Mouse (Mus musculus) hindbrain, embryonic 13.5 days (tissue): ENCODE data around the gene Snapc3. TPM values are rescaled to one million over a fixed set of nuclear protein-coding genes. Genes with fewer than 3 reads are reported as not detected.

Experiments used
- ATAC-seq: fragments of 200-750 bp; cut with Nextera tagmentation; 2 replicates; pipeline ENCODE4 v1.8.0; 2017; ENCODE audit warnings: moderate TSS enrichment; ENCODE audit not compliant: low FRiP score
- H3K27ac ChIP-seq: fragments of 300-500 bp; sonication (generic); 2 replicates; pipeline ENCODE4 v1.5.1; 2015; ENCODE audit warnings: inconsistent platforms, mild to moderate bottlenecking, moderate library complexity
- H3K27me3 ChIP-seq: fragments of 300-500 bp; sonication (generic); 2 replicates; pipeline ENCODE4 v1.6.1; 2015; ENCODE audit warnings: mild to moderate bottlenecking, inconsistent platforms
- H3K36me3 ChIP-seq: fragments of 300-500 bp; sonication (generic); 2 replicates; pipeline ENCODE4 v1.6.1; 2015; ENCODE audit warnings: mild to moderate bottlenecking, inconsistent platforms
- H3K4me1 ChIP-seq: fragments of 300-500 bp; sonication (generic); replicated peaks from 2 replicates; pipeline ENCODE4 v1.6.1; 2015; ENCODE audit warnings: inconsistent platforms
- H3K4me2 ChIP-seq: fragments of 300-500 bp; sonication (generic); 2 replicates; pipeline ENCODE4 v1.6.1; 2015; ENCODE audit warnings: inconsistent platforms, mild to moderate bottlenecking, moderate library complexity
- H3K4me3 ChIP-seq: fragments of 300-500 bp; sonication (generic); 2 replicates; pipeline ENCODE4 v1.5.1; 2015; ENCODE audit warnings: mild to moderate bottlenecking, inconsistent platforms
- H3K9ac ChIP-seq: fragments of 300-500 bp; sonication (generic); 2 replicates; pipeline ENCODE4 v1.6.1; 2015; ENCODE audit warnings: mild to moderate bottlenecking, inconsistent platforms
- H3K9me3 ChIP-seq: fragments of 300-500 bp; sonication (generic); 2 replicates; pipeline ENCODE4 v1.6.1; 2016; ENCODE audit warnings: inconsistent platforms
- WGBS: fragments of 180-500 bp; shearing (Covaris S2); methylation state at CpG from one replicate; pipeline ENCODE4 v1.1.7; 2015; 5-methylcytosine and 5-hydroxymethylcytosine counted together
- polyA plus RNA-seq: library from polyadenylated mRNA; unstranded; fragments of >200 nt; fragmentation: Nextera tagmentation; extraction: Ambion mirVana; gene quantifications from 2 replicates; pipeline ENCODE4 v1.2.1, GENCODE M21; 2015

Gene Snapc3
- polyA plus RNA-seq, 1 experiment from 2014 or later, result 82.8 TPM

DNA sequence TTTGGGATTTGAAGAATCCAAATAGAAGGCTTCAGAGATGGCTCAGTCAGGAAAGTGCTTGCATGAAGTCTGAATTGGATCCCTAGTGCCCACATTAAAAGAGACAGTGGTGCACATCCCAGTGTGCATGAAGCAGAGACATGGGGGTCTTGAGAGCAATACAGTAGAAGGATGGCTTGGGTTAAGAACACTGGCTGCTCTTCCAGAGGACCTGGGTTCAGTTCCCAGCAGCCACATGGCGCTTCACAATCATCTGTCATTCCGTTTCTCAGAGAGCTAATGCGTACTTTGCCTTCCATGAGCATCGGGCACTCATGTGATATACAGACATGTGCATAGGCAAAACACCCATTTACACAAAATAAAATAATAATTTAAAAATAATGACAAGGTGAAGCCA, 7.6 kb downstream of the Snapc3 start:
- Histone ChIP-seq H3K4me3 (no peak overlapping the region), H3K36me3 (peaks cover 76% of the 10 kb centered on the region), H3K27me3 (no peaks in the 10 kb centered on the region), H3K27ac (no peak overlapping the region), H3K4me2 (no peak overlapping the region), H3K9ac (no peak overlapping the region), H3K4me1 (0 out of 2 replicates have a peak, but pooled peaks cover 4% of the 10 kb centered on the region), H3K9me3 (no peaks in the 10 kb centered on the region)
- ATAC-seq, result no peak
- WGBS, result 94% methylated on average over 4 of the region's 4 CpGs

GRCm38 (mm10) chr4:83427141-83427540, 9.6 kb downstream of the Snapc3 start:
- no peaks in the 10 kb centered on the region for H3K27me3 ChIP-seq
- peaks cover 80% of the 10 kb centered on the region for H3K36me3 ChIP-seq
- no peaks in the 10 kb centered on the region for H3K9me3 ChIP-seq
- no peak overlapping the region for H3K9ac ChIP-seq
- no peak for ATAC-seq
- no peak overlapping the region for H3K4me2 ChIP-seq
- no peaks in the 10 kb centered on the region for H3K4me1 ChIP-seq
- WGBS, result 97% methylated on average over 7 of the region's 7 CpGs
- no peak overlapping the region for H3K4me3 ChIP-seq
- no peak overlapping the region for H3K27ac ChIP-seq

DNA sequence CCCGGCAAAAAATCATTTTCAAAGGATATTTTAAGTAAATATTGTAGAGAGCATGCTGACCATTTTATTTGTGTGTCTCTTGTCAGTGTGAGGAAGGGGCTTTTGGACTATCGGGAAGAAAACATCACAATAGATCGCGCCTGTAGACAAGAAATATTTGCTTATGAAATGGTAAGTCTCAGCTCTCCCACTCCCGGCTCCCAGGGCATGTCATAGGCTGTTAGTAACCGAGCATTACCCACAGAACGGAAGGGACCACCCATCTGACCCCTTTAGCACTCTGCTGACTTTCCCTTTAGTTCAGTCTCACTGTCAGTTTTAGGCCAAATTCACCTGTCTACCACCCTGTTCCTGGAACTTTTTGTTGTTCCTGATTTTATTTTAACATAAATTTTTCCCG, 10.2 kb downstream of the Snapc3 start:
- Histone ChIP-seq H3K4me1 (no peaks in the 10 kb centered on the region), H3K4me3 (no peak overlapping the region), H3K4me2 (no peak overlapping the region), H3K27me3 (no peaks in the 10 kb centered on the region), H3K27ac (no peak overlapping the region), H3K9me3 (no peaks in the 10 kb centered on the region), H3K36me3 (peaks cover 80% of the 10 kb centered on the region), H3K9ac (no peak overlapping the region)
- ATAC-seq, result no peak
- WGBS, result 96% methylated on average over 8 of the region's 8 CpGs

- no peak for ATAC-seq
- Histone ChIP-seq H3K27me3 (no peaks in the 10 kb centered on the region), H3K4me2 (no peak overlapping the region), H3K36me3 (peaks cover 79% of the 10 kb centered on the region), H3K27ac (no peak overlapping the region), H3K4me1 (no peaks in the 10 kb centered on the region), H3K9ac (no peak overlapping the region), H3K9me3 (no peaks in the 10 kb centered on the region), H3K4me3 (no peak overlapping the region)
- 91% methylated on average over 4 of the region's 4 CpGs for WGBS
These were observed 11.3 kb downstream of the Snapc3 start for GRCm38 (mm10) chr4:83428845-83429244.

DNA sequence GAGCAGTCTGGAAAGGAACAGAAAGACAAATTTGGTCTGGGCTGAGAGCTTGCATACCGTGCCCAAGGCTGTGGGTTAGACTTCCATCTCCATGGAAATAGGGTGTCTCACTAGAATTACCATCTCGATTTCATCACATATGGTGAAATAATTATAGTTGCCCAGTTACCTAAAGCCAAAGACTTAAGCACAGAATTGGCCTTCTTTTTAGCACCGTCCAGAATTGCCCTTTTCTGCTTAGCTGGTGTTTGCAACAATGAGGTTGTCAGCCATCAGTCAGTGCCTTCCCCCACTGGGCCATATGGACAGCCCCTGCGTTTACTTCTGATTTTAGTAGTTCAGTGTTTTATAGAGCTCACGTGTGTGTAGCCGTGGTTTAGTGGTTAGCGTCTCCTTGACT, 14.4 kb downstream of the Snapc3 start:
- no peak overlapping the region for H3K9ac ChIP-seq
- no peak overlapping the region for H3K4me2 ChIP-seq
- WGBS, result 80% methylated on average over 7 of the region's 7 CpGs
- ATAC-seq, result no peak
- H3K4me3 ChIP-seq, result no peak overlapping the region
- no peaks in the 10 kb centered on the region for H3K27me3 ChIP-seq
- peaks cover 82% of the 10 kb centered on the region for H3K36me3 ChIP-seq
- H3K27ac ChIP-seq, result no peak overlapping the region
- H3K9me3 ChIP-seq, result no peaks in the 10 kb centered on the region
- H3K4me1 ChIP-seq, result no peaks in the 10 kb centered on the region

DNA sequence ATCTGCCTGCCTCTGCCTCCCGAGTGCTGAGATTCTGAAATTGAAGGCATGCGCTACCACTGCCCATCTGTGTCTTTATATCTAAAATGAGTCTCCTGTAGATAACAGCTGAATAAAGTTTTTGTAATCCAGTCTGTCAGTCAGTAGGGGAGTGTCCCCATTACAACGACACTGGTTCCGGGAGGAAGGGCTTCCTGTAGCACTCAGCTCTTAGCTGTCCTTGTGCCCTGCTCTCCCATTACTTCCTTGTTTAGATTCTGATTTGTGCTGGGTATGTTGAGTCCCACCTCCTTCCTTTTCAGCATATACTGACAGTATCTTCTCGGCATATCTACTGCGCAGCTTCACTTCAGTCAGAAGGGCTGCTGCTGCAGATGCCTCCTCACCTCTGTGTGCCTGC, 15.4 kb downstream of the Snapc3 start:
- Histone ChIP-seq H3K4me1 (no peaks in the 10 kb centered on the region), H3K9me3 (no peaks in the 10 kb centered on the region), H3K4me2 (no peak overlapping the region), H3K27ac (no peak overlapping the region), H3K4me3 (no peak overlapping the region), H3K36me3 (peaks cover 81% of the 10 kb centered on the region), H3K27me3 (no peaks in the 10 kb centered on the region), H3K9ac (no peak overlapping the region)
- 96% methylated on average over 6 of the region's 6 CpGs for WGBS
- ATAC-seq, result no peak

DNA sequence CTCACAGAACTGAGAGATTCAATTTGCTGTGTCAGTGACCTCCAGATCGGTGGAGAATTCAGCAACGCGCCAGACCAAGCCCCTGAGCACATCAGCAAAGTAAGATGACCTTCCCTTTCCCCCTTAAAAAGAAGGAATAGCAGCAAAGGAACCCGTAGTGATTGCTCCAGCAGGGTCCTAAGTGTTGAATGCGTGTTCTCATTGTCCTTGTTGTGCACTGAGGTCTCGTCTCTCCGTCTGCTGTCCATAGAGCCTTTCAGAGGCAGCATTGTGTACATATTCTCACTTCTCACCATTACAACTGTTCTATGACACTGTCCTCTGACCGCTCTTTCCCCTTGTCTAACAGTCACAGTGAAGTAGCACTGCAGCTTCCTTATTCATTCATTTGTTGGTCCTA, 18.9 kb downstream of the Snapc3 start:
- Histone ChIP-seq H3K27me3 (no peaks in the 10 kb centered on the region), H3K4me2 (no peak overlapping the region), H3K9ac (no peak overlapping the region), H3K9me3 (no peaks in the 10 kb centered on the region), H3K36me3 (peaks cover 86% of the 10 kb centered on the region), H3K4me1 (no peaks in the 10 kb centered on the region), H3K27ac (no peak overlapping the region), H3K4me3 (no peak overlapping the region)
- no peak for ATAC-seq
- 92% methylated on average over 8 of the region's 8 CpGs for WGBS

DNA sequence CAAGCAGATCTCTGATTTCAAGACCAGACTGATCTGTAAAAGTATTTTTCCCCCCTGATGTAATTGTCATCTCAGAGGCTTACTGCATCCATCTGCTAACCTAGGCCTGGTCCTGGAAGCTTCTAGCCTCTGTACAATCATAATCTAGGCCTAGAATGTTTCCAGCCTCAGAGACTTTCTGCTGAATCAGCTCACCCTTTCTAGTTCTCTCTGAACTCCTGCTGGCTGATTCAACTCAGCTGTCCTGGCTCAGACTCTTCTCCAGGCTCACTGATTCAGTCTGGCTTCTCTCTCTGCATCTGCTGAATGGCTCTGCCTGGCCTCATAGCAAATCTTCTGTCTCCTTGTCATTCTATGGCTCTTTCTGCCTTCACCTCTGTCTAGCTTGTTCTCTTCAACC, 20.6 kb downstream of the Snapc3 start:
- no peak overlapping the region for H3K9ac ChIP-seq
- H3K27ac ChIP-seq, result no peak overlapping the region
- no peaks in the 10 kb centered on the region for H3K27me3 ChIP-seq
- H3K4me2 ChIP-seq, result no peak overlapping the region
- peaks cover 85% of the 10 kb centered on the region for H3K36me3 ChIP-seq
- H3K4me3 ChIP-seq, result no peak overlapping the region
- H3K4me1 ChIP-seq, result no peaks in the 10 kb centered on the region
- no peaks in the 10 kb centered on the region for H3K9me3 ChIP-seq
- ATAC-seq, result no peak

- H3K27me3 ChIP-seq, result no peaks in the 10 kb centered on the region
- H3K9ac ChIP-seq, result no peak overlapping the region
- no peaks in the 10 kb centered on the region for H3K4me1 ChIP-seq
- no peak for ATAC-seq
- no peak overlapping the region for H3K4me2 ChIP-seq
- no peak overlapping the region for H3K4me3 ChIP-seq
- no peak overlapping the region for H3K27ac ChIP-seq
- WGBS, result 38% methylated on average over 5 of the region's 5 CpGs
- H3K9me3 ChIP-seq, result no peaks in the 10 kb centered on the region
- peaks cover 77% of the 10 kb centered on the region for H3K36me3 ChIP-seq
These were observed 21.5 kb downstream of the Snapc3 start for GRCm38 (mm10) chr4:83439045-83439444.

DNA sequence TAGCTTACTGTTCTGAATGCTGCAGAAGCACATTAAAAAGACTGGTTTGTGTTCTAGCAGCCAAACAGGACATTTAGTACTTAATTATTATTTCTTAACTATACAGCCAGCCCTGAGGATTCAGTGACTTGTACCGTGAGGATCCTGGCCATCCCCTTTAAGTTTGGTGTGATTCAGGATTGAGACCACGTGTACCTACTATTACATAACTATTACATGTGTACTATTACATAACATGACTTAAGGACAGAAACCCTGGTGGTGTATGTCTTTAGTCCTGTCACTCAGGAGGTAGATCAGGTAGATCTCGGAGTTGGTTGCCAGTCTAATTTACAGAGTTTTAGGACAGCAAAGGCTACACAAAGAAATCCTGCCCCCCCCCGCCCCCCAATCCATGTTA, 23.5 kb downstream of the Snapc3 start:
- no peak for ATAC-seq
- H3K27me3 ChIP-seq, result no peaks in the 10 kb centered on the region
- no peaks in the 10 kb centered on the region for H3K9me3 ChIP-seq
- H3K4me2 ChIP-seq, result no peak overlapping the region
- H3K4me3 ChIP-seq, result no peak overlapping the region
- no peak overlapping the region for H3K27ac ChIP-seq
- WGBS, result 92% methylated on average over 4 of the region's 4 CpGs
- no peaks in the 10 kb centered on the region for H3K4me1 ChIP-seq
- H3K9ac ChIP-seq, result no peak overlapping the region
- peaks cover 57% of the 10 kb centered on the region for H3K36me3 ChIP-seq

- no peaks in the 10 kb centered on the region for H3K27me3 ChIP-seq
- H3K4me2 ChIP-seq, result no peak overlapping the region
- WGBS, result 83% methylated on average over 4 of the region's 4 CpGs
- H3K9ac ChIP-seq, result no peak overlapping the region
- H3K27ac ChIP-seq, result no peak overlapping the region; the same call in 1 of the 2 replicates
- no peaks in the 10 kb centered on the region for H3K4me1 ChIP-seq
- H3K4me3 ChIP-seq, result no peak overlapping the region
- H3K36me3 ChIP-seq, result peaks cover 58% of the 10 kb centered on the region
- H3K9me3 ChIP-seq, result no peaks in the 10 kb centered on the region
- ATAC-seq, result no peak
These were observed 33.3 kb downstream of the Snapc3 start for GRCm38 (mm10) chr4:83450785-83451184.

- H3K27me3 ChIP-seq, result no peaks in the 10 kb centered on the region
- H3K4me2 ChIP-seq, result no peak overlapping the region
- no peaks in the 10 kb centered on the region for H3K9me3 ChIP-seq
- H3K27ac ChIP-seq, result no peak overlapping the region
- no peak overlapping the region for H3K4me3 ChIP-seq
- 92% methylated on average over 5 of the region's 5 CpGs for WGBS
- H3K4me1 ChIP-seq, result no peaks in the 10 kb centered on the region
- peaks cover 73% of the 10 kb centered on the region for H3K36me3 ChIP-seq
- no peak for ATAC-seq
- no peak overlapping the region for H3K9ac ChIP-seq
These were observed 42.6 kb downstream of the Snapc3 start for GRCm38 (mm10) chr4:83460106-83460505.

GRCm38 (mm10) chr4:83464827-83465226, 47.3 kb downstream of the Snapc3 start:
- no peak for ATAC-seq
- H3K27ac ChIP-seq, result no peak overlapping the region
- H3K4me3 ChIP-seq, result no peak overlapping the region
- H3K36me3 ChIP-seq, result peaks cover 63% of the 10 kb centered on the region
- 93% methylated on average over 7 of the region's 7 CpGs for WGBS
- no peak overlapping the region for H3K4me2 ChIP-seq
- H3K27me3 ChIP-seq, result no peaks in the 10 kb centered on the region
- peaks cover 9% of the 10 kb centered on the region for H3K4me1 ChIP-seq
- H3K9ac ChIP-seq, result no peak overlapping the region
- no peaks in the 10 kb centered on the region for H3K9me3 ChIP-seq

DNA sequence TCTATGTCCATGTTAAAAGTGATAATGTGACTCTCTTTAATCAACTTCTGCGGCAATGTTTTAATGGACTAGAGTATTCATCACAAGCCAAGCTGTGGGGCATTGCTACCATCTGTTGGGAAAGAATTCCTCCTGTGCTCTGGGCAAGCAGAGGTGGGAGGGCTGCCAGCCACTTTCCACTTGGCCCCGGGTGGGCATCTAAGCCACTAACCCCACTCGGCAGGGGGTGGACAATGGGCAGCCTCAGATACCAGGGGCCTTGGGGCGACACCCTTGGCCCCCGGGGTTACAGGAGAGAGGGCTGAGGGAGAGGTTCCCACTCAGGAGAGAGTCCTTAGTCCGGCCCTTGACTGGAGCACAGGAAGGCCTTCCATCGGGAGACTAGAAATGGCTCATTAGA, 50.1 kb downstream of the Snapc3 start:
- no peak overlapping the region for H3K4me2 ChIP-seq
- ATAC-seq, result no peak
- H3K9me3 ChIP-seq, result no peaks in the 10 kb centered on the region
- H3K36me3 ChIP-seq, result peaks cover 73% of the 10 kb centered on the region
- no peak overlapping the region for H3K4me3 ChIP-seq
- peak overlapping the region; percentile 48 for H3K27ac ChIP-seq
- H3K27me3 ChIP-seq, result no peaks in the 10 kb centered on the region
- WGBS, result 74% methylated on average over 7 of the region's 7 CpGs
- H3K4me1 ChIP-seq, result peaks cover 9% of the 10 kb centered on the region
- H3K9ac ChIP-seq, result no peak overlapping the region
